Mouse (Mus musculus) limb, embryonic 14.5 days (tissue): ENCODE results near the gene Ppp2r5c. TPM values are rescaled to one million over a fixed set of nuclear protein-coding genes. Genes with fewer than 3 reads are reported as not detected.

Source experiments
- ATAC-seq: fragments of 200-750 bp; cut with Nextera tagmentation; 2 replicates; pipeline ENCODE4 v1.8.0; 2017; ENCODE audit warnings: low read depth, moderate number of reproducible peaks, moderate TSS enrichment; ENCODE audit not compliant: low FRiP score
- DNase-seq: peaks from one replicate; pipeline ENCODE4 v3.0.0-alpha.2; 2015; ENCODE audit warnings: low spot score
- H3K27ac ChIP-seq: fragments of 300-500 bp; sonication (generic); replicated peaks from 2 replicates; pipeline ENCODE4 v1.5.1; 2014; ENCODE audit warnings: low read depth, mild to moderate bottlenecking, low read length, moderate library complexity, mixed read lengths
- H3K27me3 ChIP-seq: fragments of 300-500 bp; sonication (generic); 2 replicates; pipeline ENCODE4 v1.6.1; 2014; ENCODE audit warnings: low read length, mixed read lengths; ENCODE audit not compliant: control insufficient read depth, insufficient read depth
- H3K36me3 ChIP-seq: fragments of 300-500 bp; sonication (generic); 2 replicates; pipeline ENCODE4 v1.6.1; 2014; ENCODE audit warnings: mild to moderate bottlenecking, low read length, moderate library complexity, mixed read lengths; ENCODE audit not compliant: control insufficient read depth, insufficient read depth
- H3K4me1 ChIP-seq: fragments of 300-500 bp; sonication (generic); 2 replicates; pipeline ENCODE4 v1.6.1; 2014; ENCODE audit warnings: antibody characterized with exemption, low read length, mixed read lengths; ENCODE audit not compliant: control insufficient read depth, insufficient read depth
- H3K4me2 ChIP-seq: fragments of 300-500 bp; sonication (generic); replicated peaks from 2 replicates; pipeline ENCODE4 v1.6.1; 2014; ENCODE audit warnings: low read depth, mild to moderate bottlenecking, low read length, moderate library complexity; ENCODE audit not compliant: severe bottlenecking
- H3K4me3 ChIP-seq: fragments of 300-500 bp; sonication (generic); replicated peaks from 2 replicates; pipeline ENCODE4 v1.5.1; 2014; ENCODE audit warnings: low read length
- H3K9ac ChIP-seq: fragments of 300-500 bp; sonication (generic); 2 replicates; pipeline ENCODE4 v1.6.1; 2014; ENCODE audit warnings: mild to moderate bottlenecking, low read depth, low read length, moderate library complexity; ENCODE audit not compliant: severe bottlenecking
- H3K9me3 ChIP-seq: fragments of 300-500 bp; sonication (generic); 2 replicates; pipeline ENCODE4 v1.6.1; 2016; ENCODE audit warnings: low read length; ENCODE audit not compliant: control insufficient read depth
- POLR2A ChIP-seq: fragments of 200-500 bp; IDR thresholded peaks from 2 replicates; pipeline ENCODE4 v1.8.0; 2012; ENCODE audit warnings: inconsistent platforms, mild to moderate bottlenecking, moderate library complexity, borderline replicate concordance; ENCODE audit not compliant: insufficient read depth, insufficient read length; ENCODE audit errors: extremely low read depth
- WGBS: fragments of 180-500 bp; shearing (Covaris S2); extraction: QIAGEN DNeasy Blood & Tissue Kit; methylation state at CpG from one replicate; pipeline ENCODE4 v1.1.7; 2014; 5-methylcytosine and 5-hydroxymethylcytosine counted together
- polyA plus RNA-seq, 2 experiments: library from polyadenylated mRNA; depleted of rRNA in 1 of 2; stranded (reverse) in 1 of 2; unstranded in 1 of 2; fragments of >200 nt; fragmentation: Nextera tagmentation in 1 of 2; extraction: Ambion mirVana in 1 of 2; gene quantifications; 2 replicates each; pipeline versions ENCODE4 v1.2.1 to v1.2.3; 2012 to 2014

Ppp2r5c gene
- polyA plus RNA-seq, 2 experiments = 75.2 to 156 TPM

DNA sequence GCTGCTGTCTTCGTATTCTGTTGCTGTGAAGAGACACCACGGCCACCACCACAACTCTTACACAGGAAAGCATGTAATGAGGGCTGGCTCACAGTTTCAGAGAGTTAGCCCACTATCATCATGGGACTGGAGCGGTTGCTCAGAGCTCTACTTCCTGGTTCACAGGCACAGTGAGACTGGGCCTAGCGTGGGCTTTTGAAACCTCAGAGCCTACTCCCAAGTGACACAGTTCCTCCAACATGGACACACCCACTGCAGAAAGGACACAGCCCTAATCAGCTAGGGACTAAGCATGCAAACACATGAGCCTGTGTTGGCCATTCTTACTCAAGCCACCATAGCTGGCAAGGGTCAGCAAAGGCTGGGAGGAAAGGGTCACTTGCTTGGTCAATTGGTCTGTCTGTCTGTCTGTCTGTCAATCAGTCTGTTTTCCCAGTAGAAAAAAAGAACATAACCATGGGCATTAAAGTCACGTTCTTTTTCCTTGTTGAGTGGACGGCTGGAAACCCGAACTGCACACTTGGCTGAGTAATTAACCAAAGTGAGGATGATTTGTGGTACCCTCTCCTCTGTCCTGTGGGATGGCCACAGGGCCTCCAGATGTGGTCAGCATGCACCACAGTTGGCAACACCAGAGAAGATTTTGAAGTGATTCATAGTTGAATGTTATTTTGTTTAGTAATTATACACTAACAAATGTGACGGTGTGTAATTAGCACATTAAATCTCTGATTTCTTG lies 56.7 kb downstream of the Ppp2r5c start:
- no peak for ATAC-seq
- Histone ChIP-seq H3K9ac (no peak overlapping the region), H3K36me3 (0 out of 2 replicates have a peak, but pooled peaks cover 6% of the 10 kb centered on the region), H3K9me3 (no peaks in the 10 kb centered on the region), H3K27me3 (no peaks in the 10 kb centered on the region), H3K27ac (no peak overlapping the region), H3K4me1 (peaks cover 6% of the 10 kb centered on the region; the same call in 1 of the 2 replicates), H3K4me3 (no peak overlapping the region), H3K4me2 (no peak overlapping the region)
- 64% methylated on average over 8 of the region's 8 CpGs for WGBS
- no peak for TF ChIP-seq POLR2A
- DNase-seq = no peak

DNA sequence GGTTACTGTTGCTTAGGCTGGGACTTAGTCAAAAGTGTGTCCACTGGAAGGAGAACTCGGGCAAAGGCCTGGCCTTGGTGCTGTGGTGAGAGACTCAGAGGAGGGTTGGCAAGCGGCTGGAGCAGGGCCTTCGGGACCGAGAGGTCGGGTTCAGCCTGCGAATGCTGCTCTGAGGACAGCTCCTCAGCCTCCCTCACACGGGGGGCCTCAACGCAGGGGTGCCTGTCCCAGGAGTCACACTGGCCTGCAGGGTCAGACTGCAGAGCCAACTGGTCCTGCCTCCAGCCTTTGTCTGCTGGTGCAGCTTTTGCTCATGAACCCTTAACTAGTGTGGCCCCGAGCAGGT lies 57.2 kb downstream of the Ppp2r5c start:
- H3K27me3 ChIP-seq = no peaks in the 10 kb centered on the region
- H3K27ac ChIP-seq = no peak overlapping the region
- no peak overlapping the region for H3K4me3 ChIP-seq
- no peak overlapping the region for H3K9ac ChIP-seq
- no peak for DNase-seq
- peaks cover 7% of the 10 kb centered on the region; the same call in 1 of the 2 replicates for H3K4me1 ChIP-seq
- TF ChIP-seq POLR2A = no peak
- 0 out of 2 replicates have a peak, but pooled peaks cover 6% of the 10 kb centered on the region for H3K36me3 ChIP-seq
- WGBS = 78% methylated on average over 9 of the region's 9 CpGs
- no peaks in the 10 kb centered on the region for H3K9me3 ChIP-seq
- H3K4me2 ChIP-seq = no peak overlapping the region
- no peak for ATAC-seq

DNA sequence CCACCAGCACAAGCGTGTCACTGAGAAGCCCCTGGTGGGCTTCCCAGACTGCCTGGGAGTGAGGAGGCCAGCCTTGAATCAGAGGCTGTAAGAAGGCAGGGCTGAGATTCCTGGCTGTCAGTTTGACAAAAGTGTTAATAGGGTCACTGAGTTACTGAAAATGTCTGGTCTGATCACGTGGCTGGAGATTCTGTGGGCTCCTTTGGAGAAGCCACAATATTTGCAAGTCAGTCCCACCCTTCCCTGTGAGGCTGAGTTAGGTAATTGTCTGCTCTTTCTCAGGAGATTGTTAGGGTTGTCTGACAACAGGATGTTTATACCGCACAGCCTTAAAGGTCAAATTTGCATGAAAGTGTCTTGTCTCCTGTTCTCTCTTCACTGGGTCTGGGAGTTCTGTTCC lies 57.9 kb downstream of the Ppp2r5c start:
- 0 out of 2 replicates have a peak, but pooled peaks cover 4% of the 10 kb centered on the region for H3K36me3 ChIP-seq
- DNase-seq = no peak
- H3K27me3 ChIP-seq = no peaks in the 10 kb centered on the region
- peak overlapping the region; percentile 21; the same call in 1 of the 2 replicates for H3K9ac ChIP-seq
- no peak overlapping the region for H3K4me2 ChIP-seq
- no peak overlapping the region for H3K4me3 ChIP-seq
- H3K9me3 ChIP-seq = no peaks in the 10 kb centered on the region
- no peak for ATAC-seq
- no peak overlapping the region for H3K27ac ChIP-seq
- peaks cover 14% of the 10 kb centered on the region; the same call in 1 of the 2 replicates for H3K4me1 ChIP-seq
- TF ChIP-seq POLR2A = no peak
- 34% methylated on average over 3 of the region's 3 CpGs for WGBS

DNA sequence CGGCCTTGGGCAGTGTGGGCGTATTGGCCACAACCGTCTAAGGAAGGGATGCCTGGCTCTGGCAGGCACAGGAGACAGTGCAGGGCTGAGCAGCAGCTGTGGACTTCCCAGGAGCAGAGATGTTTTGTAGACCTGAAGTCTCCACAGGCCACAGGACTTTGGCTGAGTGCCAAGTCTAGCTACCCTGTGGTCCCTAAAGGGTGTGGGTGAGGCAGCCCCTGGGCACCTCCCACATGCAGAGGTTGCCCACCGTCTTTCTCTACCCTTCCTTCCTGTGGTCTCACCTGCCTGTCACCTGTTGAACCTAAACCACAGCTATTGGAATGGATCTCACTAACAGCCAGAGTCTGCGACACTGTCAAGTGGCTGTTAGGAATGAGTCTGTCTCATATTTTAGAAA lies 59.1 kb downstream of the Ppp2r5c start:
- 74% methylated on average over 5 of the region's 5 CpGs for WGBS
- Histone ChIP-seq H3K27ac (no peak overlapping the region), H3K4me3 (no peak overlapping the region), H3K4me1 (peaks cover 18% of the 10 kb centered on the region), H3K9me3 (no peaks in the 10 kb centered on the region), H3K9ac (no peak overlapping the region), H3K36me3 (no peaks in the 10 kb centered on the region), H3K4me2 (no peak overlapping the region), H3K27me3 (no peaks in the 10 kb centered on the region)
- ATAC-seq (no peak), DNase-seq (no peak)
- no peak for TF ChIP-seq POLR2A

DNA sequence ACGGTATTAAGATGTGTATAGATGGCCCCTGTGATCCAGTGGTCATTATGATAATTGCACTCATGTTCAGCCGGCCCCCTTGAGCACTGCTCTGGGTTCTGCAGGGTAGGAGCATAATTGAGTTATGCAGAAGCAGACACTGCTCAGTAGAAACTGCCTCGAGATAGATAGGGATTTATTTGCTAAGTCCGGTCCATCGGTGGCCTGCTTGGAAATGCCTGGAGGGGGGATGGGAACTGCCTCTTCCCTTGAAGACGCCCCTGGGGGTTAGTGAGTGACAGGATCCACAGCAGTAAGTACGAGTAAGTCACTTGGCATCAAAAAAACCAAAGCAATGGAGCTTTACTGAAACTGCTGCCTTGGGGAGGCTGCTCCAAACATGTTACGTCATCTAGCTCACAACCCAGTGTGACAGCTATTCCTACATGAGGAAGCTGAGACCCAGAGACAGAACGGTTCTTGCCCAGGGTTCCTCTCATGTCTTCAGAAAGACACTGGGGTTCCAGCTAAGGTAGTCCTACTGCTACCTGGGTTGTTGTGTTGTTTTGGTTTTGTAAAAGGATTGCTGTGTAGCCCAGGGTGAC lies 60.9 kb downstream of the Ppp2r5c start:
- no peak overlapping the region for H3K4me3 ChIP-seq
- peaks cover 5% of the 10 kb centered on the region; the same call in 1 of the 2 replicates for H3K36me3 ChIP-seq
- H3K9ac ChIP-seq = no peak overlapping the region
- DNase-seq (no peak), ATAC-seq (no peak)
- 52% methylated on average over 9 of the region's 9 CpGs for WGBS
- H3K4me2 ChIP-seq = no peak overlapping the region
- no peak overlapping the region for H3K27ac ChIP-seq
- no peak for TF ChIP-seq POLR2A
- no peaks in the 10 kb centered on the region for H3K9me3 ChIP-seq
- no peaks in the 10 kb centered on the region for H3K27me3 ChIP-seq
- H3K4me1 ChIP-seq = peaks cover 22% of the 10 kb centered on the region
